Mouse (Mus musculus) embryonic facial prominence, embryonic 10.5 days (tissue): ENCODE measurements around the gene Mpzl1. TPM values are rescaled to one million over a fixed set of nuclear protein-coding genes. Genes with fewer than 3 reads are reported as not detected.
A peak's percentile ranks its signal among the peaks of the same experiment; 100 is the strongest.

ENCODE experiments used
- DNase-seq: peaks from one replicate; pipeline ENCODE4 v3.0.0-alpha.2; 2017; ENCODE audit warnings: low spot score
- H3K27ac ChIP-seq: fragments of 300-500 bp; sonication (generic); replicated peaks from 2 replicates; pipeline ENCODE4 v1.5.1; 2016; ENCODE audit warnings: mild to moderate bottlenecking
- H3K27me3 ChIP-seq: fragments of 300-500 bp; sonication (generic); replicated peaks from 2 replicates; pipeline ENCODE4 v1.6.1; 2016; ENCODE audit warnings: low read depth, mild to moderate bottlenecking; ENCODE audit not compliant: poor library complexity, severe bottlenecking
- H3K36me3 ChIP-seq: fragments of 300-500 bp; sonication (generic); replicated peaks from 2 replicates; pipeline ENCODE4 v1.6.1; 2016; ENCODE audit warnings: mild to moderate bottlenecking, moderate library complexity
- H3K4me1 ChIP-seq: fragments of 300-500 bp; sonication (generic); 2 replicates; pipeline ENCODE4 v1.6.1; 2016
- H3K4me3 ChIP-seq: fragments of 300-500 bp; sonication (generic); 2 replicates; pipeline ENCODE4 v1.5.1; 2016; ENCODE audit warnings: mild to moderate bottlenecking, moderate library complexity
- H3K9me3 ChIP-seq: fragments of 300-500 bp; sonication (generic); 2 replicates; pipeline ENCODE4 v1.6.1; 2016; ENCODE audit warnings: mild to moderate bottlenecking
- WGBS: fragments of 180-500 bp; shearing (Covaris S2); methylation state at CpG from one replicate; pipeline ENCODE4 v1.1.7; 2016; 5-methylcytosine and 5-hydroxymethylcytosine counted together
- polyA plus RNA-seq: library from polyadenylated mRNA; unstranded; fragments of >200 nt; fragmentation: Nextera tagmentation; extraction: Ambion mirVana; gene quantifications from 2 replicates; pipeline ENCODE4 v1.2.1, GENCODE M21; 2016

The Mpzl1 gene
- polyA plus RNA-seq, 1 experiment from 2014 or later = 138 TPM

DNA sequence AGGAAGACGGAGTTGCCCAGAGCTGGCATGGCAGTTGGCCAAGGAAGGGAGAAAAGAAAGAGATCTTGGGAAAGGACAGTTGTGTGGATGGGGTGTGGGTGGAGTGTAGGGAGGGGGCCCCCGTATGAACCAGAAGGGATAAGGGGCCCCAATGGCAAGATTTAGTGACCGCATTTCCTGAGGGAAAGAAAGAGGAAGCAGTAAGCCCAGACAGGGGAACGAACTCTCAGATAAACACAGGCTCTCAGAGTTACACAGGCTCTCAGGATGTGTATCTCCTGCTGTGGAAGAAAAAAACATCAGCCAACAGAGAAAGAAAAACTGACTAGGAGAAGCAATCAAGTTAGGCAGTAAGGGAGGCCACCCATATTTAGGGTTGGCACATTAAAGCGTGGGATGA lies 16.8 kb upstream of the Mpzl1 start:
- Histone ChIP-seq H3K4me1 (peaks cover 15% of the 10 kb centered on the region), H3K36me3 (no peaks in the 10 kb centered on the region), H3K4me3 (no peak overlapping the region), H3K27ac (no peak overlapping the region), H3K9me3 (no peaks in the 10 kb centered on the region), H3K27me3 (no peaks in the 10 kb centered on the region)
- WGBS = 80% methylated on average over 5 of the region's 5 CpGs
- DNase-seq = no peak

DNA sequence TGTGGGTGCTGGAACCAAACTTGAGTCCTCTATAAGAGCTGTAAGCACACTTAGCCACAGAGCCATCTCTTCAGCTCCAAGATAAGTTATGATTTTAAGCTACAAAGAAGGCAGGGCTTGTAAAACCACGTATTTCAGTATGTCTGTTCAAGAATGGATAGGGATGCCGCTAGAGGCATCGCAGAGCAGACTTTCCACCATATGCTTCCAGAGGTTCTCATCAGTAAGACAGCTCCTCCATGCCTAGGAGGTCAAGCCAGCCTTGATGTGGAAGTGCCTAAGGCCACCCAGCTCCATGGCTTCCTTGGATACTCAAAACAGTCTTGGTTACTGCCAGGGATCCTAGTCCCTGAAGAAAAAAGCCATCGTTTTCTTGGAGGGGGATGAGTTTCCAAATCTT lies 10.8 kb upstream of the Mpzl1 start:
- DNase-seq = no peak
- Histone ChIP-seq H3K27me3 (no peaks in the 10 kb centered on the region), H3K27ac (no peak overlapping the region), H3K36me3 (no peaks in the 10 kb centered on the region), H3K9me3 (no peaks in the 10 kb centered on the region), H3K4me3 (no peak overlapping the region), H3K4me1 (no peaks in the 10 kb centered on the region)
- 80% methylated on average over 4 of the region's 4 CpGs for WGBS

DNA sequence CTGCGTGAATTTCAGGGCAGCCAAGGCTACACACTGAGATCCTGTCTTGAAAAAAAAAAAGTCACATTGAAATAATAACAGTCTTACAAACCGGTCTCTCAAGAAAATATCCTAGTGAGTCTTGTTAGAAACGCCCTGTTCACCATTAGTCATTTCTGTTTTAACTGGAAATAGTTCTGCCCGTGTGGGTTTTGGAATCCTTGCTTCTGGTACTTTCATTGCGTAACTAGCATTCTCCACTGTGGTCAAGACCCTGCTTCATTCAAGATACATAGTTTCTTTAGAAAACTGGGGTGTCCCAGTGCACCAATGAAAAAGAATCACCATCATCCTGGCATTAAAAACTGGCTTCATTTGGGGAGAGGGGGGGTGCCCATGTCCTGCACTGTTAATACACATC lies 9.4 kb upstream of the Mpzl1 start:
- Histone ChIP-seq H3K27me3 (no peaks in the 10 kb centered on the region), H3K9me3 (no peaks in the 10 kb centered on the region), H3K36me3 (no peaks in the 10 kb centered on the region), H3K4me3 (no peak overlapping the region), H3K27ac (no peak overlapping the region), H3K4me1 (peaks cover 7% of the 10 kb centered on the region)
- no peak for DNase-seq
- WGBS = 81% methylated on average over 5 of the region's 5 CpGs

DNA sequence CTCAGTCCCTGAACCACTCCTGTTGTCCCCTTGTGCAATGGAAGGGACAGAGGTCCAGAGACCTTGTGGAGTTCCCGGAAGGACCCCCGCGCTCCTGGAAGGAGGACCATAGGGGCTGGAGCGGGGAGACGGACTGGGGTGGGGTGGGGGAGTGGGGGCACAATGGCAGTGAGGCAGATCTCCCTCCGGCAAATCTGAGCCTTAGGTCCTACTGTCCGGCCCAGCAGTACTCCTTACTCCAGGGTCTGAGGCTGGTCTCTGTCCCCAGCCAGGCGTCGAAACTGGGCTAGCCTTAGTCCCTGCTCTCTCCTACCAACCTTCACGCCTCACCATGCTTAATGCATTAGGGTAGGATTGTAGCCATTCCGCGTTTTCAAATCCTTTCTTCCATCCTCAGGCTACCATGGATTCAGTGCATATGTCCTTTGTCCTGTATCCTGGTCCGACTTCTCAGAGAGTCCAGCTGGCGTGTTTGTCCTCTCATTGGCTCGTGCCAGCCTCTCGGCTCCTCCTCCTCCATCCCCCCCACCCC lies 8.5 kb upstream of the Mpzl1 start:
- under 1% methylated on average over 16 of the region's 16 CpGs for WGBS
- peaks cover 7% of the 10 kb centered on the region for H3K4me1 ChIP-seq
- no peaks in the 10 kb centered on the region for H3K9me3 ChIP-seq
- H3K27me3 ChIP-seq = no peaks in the 10 kb centered on the region
- DNase-seq = peak; percentile 82
- H3K36me3 ChIP-seq = no peaks in the 10 kb centered on the region
- H3K4me3 ChIP-seq = peak overlapping the region; percentile 86
- peak overlapping the region; percentile 99 for H3K27ac ChIP-seq

DNA sequence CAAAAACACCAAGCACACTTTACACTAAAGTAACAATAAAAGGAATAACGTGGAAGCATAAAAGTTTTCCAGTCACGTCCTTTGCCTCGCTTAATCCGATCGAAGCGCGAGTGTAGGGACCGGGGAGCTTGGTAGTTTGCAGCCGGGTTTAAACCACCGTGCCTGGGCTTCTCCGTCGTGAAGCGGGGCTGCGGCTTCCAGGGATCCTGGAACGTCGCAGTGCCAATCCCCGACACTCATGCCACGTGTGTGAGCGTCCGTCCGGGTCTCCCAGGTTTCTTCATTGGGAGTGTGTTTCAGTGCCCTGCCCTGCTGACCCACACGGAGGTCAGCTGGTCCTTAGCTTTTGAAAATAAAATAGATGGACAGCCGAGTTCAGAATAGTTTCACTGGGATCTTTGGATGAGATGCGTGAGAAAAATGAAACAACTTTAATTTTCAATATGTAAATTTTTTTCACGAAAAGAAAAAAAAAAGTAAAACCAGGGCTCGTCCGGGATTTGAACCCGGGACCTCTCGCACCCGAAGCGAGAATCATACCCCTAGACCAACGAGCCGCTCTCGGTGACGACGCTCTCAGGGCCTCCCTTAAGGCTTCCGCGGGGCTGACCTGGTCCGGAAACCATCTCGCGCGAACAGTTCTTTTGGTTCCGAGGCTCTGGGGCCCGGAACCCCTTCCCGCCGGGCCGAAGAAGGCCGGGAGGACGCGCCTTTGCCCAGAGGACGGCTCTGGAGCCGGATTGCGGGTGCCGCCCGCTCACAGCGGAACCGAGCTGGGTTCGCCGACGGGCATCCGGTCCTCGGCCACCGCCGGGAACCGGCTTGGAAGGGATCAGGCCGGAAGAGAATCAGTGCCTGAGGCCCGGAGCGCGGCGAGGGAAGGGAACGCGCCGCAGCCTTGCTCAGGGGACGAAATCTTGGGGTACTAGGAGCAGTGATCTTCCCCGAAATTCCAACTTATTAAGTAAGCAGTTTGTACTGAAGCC lies 7.7 kb upstream of the Mpzl1 start:
- under 1% methylated on average over 75 of the region's 75 CpGs for WGBS
- Histone ChIP-seq H3K36me3 (no peaks in the 10 kb centered on the region), H3K9me3 (no peaks in the 10 kb centered on the region), H3K27me3 (no peaks in the 10 kb centered on the region), H3K4me3 (peak overlapping the region; percentile 86), H3K27ac (peak overlapping the region; percentile 99), H3K4me1 (peaks cover 7% of the 10 kb centered on the region)
- DNase-seq = peak; percentile 87

DNA sequence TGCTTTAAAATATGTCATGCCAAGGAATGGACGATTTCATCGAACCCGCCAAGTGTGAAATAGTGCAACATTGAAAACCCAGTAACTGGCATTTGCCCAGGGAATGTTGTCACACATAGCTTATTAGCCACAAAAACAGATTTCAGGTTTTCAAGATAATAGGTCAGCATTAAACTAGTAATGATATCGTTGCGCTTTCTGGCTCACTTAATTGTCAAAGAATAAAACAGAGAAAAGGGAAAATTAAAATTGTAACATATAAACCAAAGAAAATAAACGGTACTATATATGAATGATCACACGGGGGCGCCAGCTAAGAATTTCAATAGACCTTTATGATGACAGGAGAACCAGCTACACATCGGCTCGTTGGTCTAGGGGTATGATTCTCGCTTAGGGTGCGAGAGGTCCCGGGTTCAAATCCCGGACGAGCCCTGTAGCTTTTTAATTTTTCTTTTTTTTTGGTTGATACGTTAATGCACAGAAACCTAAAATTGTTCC lies 7.0 kb upstream of the Mpzl1 start:
- Histone ChIP-seq H3K27ac (peak overlapping the region; percentile 99; the same call in 1 of the 2 replicates), H3K9me3 (no peaks in the 10 kb centered on the region), H3K36me3 (no peaks in the 10 kb centered on the region), H3K4me1 (peaks cover 8% of the 10 kb centered on the region), H3K27me3 (no peaks in the 10 kb centered on the region), H3K4me3 (peak overlapping the region; percentile 86)
- DNase-seq = peak; percentile 76
- WGBS = 5% methylated on average over 16 of the region's 16 CpGs

DNA sequence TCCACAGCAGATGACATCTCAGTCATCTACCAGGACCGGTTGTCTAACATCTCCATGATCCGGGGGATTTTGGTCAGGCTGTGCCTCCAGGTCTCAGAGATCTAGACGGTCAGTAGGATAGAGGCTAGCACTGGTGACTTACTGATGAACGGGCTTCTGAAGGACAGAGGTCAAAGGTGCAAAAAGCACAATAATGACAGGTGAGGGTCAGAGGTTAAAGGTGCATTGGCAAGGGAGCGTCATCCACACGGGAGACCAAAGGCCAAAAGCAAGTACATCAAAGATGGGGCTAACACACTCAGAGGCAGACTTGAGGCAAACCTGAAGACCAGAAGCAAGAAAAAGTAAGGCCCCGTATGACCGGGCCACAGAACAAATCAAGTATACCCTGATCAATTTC lies 2.0 kb upstream of the Mpzl1 start:
- Histone ChIP-seq H3K36me3 (no peaks in the 10 kb centered on the region), H3K4me3 (no peak overlapping the region), H3K9me3 (no peaks in the 10 kb centered on the region), H3K4me1 (peaks cover 47% of the 10 kb centered on the region), H3K27ac (no peak overlapping the region), H3K27me3 (no peaks in the 10 kb centered on the region)
- DNase-seq = no peak
- WGBS = 61% methylated on average over 8 of the region's 8 CpGs

DNA sequence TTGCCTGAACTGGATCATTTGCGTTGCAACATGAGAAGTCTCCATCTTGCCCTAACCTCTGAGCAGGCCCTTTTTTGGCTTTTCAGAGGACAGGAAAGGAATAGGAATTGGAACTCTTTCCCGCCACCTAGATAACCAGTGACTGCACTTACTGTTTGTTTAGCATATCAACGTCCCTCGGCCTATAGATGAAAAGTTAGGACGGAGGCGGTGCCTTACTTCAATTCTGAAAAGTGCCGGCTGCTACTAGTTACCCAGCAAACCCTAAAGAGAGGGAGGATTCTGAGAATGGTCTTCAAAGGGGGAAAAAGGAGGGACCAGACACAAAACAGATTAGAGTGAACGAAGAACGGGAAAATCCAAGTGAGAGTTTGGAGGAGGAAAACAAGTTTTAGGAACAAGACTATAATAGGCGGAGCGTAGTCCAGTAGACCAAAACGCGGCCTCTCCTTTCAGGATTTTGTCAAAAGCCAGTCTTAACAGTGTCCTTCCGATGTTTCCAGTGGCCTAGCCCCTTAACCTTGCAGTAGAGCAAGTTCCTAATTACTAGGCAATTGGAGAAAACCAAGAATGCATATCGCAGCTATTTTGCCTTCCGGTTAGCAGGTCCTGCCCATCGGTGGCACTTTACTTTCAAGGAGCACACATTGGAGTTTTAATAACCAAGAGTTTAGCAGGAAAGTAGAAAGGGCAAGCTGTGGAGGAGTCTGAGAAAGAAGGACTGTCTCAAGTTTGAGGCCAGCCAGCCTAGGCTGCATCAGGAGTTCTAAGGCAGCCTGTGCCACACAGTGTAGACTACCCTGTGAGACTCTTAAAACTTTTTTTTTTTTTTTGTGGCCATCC lies 938 bp upstream of the Mpzl1 start:
- no peaks in the 10 kb centered on the region for H3K36me3 ChIP-seq
- H3K4me3 ChIP-seq = peak overlapping the region; percentile 79
- peaks cover 54% of the 10 kb centered on the region for H3K4me1 ChIP-seq
- DNase-seq = peak; percentile 25
- 21% methylated on average over 17 of the region's 17 CpGs for WGBS
- H3K27ac ChIP-seq = peak overlapping the region; percentile 95
- H3K27me3 ChIP-seq = no peaks in the 10 kb centered on the region
- H3K9me3 ChIP-seq = no peaks in the 10 kb centered on the region

DNA sequence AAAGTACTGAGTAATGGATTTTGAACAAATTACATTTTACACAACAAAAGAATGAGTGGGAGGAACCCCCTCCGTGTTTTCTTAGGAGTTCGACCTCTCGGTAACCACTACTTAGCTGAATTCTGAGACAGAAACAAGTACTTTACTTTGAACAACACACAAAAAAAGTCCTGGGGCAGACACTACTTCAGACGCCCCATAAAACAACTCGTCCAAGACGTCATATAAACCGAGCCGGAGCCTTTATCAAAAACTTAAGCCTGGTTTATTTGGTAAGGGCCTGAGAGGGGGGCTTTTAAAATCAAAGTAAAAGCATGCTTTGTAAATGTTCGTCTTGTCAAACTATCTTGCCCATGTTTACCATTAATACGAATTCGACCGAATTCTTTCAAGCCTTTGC lies 993 bp downstream of the Mpzl1 start:
- Histone ChIP-seq H3K27ac (peak overlapping the region; percentile 95), H3K4me1 (peaks cover 61% of the 10 kb centered on the region), H3K9me3 (no peaks in the 10 kb centered on the region), H3K36me3 (0 out of 2 replicates have a peak, but pooled peaks cover under 1% of the 10 kb centered on the region), H3K4me3 (peak overlapping the region; percentile 79), H3K27me3 (no peaks in the 10 kb centered on the region)
- 6% methylated on average over 12 of the region's 12 CpGs for WGBS
- no peak for DNase-seq

DNA sequence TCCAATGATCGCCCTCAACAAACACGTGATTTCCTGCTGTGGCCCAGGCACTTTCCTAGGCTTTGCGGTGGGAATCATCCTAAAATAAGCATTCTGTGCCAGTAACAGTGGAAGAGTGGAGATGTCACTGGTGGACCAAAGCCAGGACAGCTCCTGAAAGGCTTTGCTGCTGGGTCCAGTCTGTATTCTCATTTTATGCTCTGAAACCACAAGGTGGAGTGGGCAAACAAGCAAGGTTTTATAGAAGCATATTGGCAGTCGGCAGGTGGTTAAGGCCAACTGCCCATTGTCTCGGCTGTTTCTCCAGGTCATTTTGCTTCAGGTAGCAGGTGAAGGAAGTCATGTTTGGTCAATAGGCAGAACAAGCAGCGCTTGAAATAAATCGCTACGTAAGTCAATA lies 3.2 kb downstream of the Mpzl1 start:
- no peak for DNase-seq
- H3K27me3 ChIP-seq = no peaks in the 10 kb centered on the region
- peaks cover 57% of the 10 kb centered on the region for H3K4me1 ChIP-seq
- WGBS = 88% methylated on average over 8 of the region's 8 CpGs
- H3K4me3 ChIP-seq = no peak overlapping the region
- no peak overlapping the region for H3K27ac ChIP-seq
- H3K9me3 ChIP-seq = no peaks in the 10 kb centered on the region
- H3K36me3 ChIP-seq = peaks cover 13% of the 10 kb centered on the region

DNA sequence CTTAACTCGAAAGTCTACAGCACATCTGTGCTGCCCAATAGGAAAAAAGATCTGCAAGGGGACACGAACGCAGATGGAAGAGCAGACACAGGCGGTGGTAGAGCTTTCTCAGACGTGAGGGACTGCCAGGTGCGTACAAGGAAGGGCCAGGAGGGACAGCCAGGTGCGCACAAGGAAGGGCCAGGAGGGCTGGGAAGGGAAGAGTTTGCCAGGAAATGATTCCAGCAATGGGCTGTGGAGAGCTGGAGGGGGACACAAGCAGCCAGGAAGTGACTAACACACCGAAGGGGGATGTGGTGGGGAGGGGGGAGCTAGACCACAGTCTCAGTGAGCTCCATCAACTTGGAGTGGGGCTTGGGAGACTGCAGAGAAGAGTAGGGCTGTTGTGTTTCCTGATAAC lies 4.4 kb downstream of the Mpzl1 start:
- DNase-seq = no peak
- Histone ChIP-seq H3K27ac (no peak overlapping the region; the same call in 1 of the 2 replicates), H3K4me3 (0 out of 2 replicates have a peak overlapping the region, but pooled peaks have one; percentile 13), H3K36me3 (peaks cover 21% of the 10 kb centered on the region), H3K27me3 (no peaks in the 10 kb centered on the region), H3K4me1 (peaks cover 46% of the 10 kb centered on the region), H3K9me3 (no peaks in the 10 kb centered on the region)
- 26% methylated on average over 8 of the region's 8 CpGs for WGBS

DNA sequence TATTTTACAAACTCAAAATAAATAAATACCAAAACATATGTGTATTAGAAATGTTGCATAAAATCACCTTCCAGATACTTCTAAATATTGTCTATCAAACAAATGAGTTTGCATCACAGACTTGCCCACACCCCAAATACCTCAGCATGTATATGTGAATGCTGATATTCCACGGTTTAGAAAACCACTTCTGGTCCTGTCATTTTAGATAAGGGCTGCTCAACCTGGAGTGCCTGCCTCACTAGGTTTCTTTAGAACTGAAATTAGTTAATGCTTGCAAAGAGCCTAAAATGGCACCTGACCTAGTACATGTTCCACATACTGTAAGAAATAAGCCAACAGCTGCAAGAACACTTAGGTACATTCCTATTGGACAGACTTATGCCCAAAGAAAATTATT lies 5.7 kb downstream of the Mpzl1 start:
- Histone ChIP-seq H3K4me3 (no peak overlapping the region), H3K27ac (no peak overlapping the region), H3K27me3 (no peaks in the 10 kb centered on the region), H3K9me3 (no peaks in the 10 kb centered on the region), H3K36me3 (peaks cover 21% of the 10 kb centered on the region), H3K4me1 (peaks cover 40% of the 10 kb centered on the region)
- no peak for DNase-seq
- WGBS = 80% methylated on average over 1 of the region's 1 CpGs
